In the genomic region with DNA sequence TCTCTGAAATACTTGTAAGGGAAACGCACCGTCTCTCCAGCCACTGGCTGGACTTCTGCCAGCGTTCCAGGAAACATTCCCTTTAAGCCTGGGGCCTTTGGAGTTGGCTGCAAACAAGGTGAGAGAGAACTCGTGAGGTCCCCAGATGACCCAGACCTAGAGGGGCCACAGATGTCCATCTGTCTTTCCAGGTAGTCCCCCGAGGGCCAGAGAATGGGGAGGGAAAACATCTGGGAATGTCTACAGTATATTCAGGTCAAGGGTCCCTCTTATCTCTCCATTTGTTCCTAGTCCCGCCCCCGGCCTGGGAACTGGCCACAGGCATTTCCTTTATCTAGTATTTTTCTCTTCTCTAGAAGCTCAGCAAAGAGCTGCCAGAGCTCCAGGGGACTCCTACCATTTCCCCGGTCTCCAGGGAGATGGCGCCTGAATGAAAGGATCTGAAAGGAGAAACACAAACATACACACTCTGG, we compare ENCODE assay signal across 8 mouse cellular contexts. TPM values are rescaled to one million over a fixed set of nuclear protein-coding genes. Genes with fewer than 3 reads are reported as not detected.
A peak's percentile ranks its signal among the peaks of the same experiment; 100 is the strongest.
DNase-seq lines count a peak whose midpoint lies in the region; ATAC-seq and TF ChIP-seq lines count a peak whose summit lies in the region.

No protein-coding gene starts in this region.

- no peak overlapping the region for H3K9ac ChIP-seq in neural tube, embryonic 11.5 days (ENCODE audit: low read length)
- no peak overlapping the region for H3K9ac ChIP-seq in forebrain, embryonic 15.5 days (replicated peaks)
- no peak overlapping the region for H3K9ac ChIP-seq in intestine, embryonic 14.5 days (ENCODE audit: low read length)
- no peak overlapping the region for H3K9ac ChIP-seq in liver, embryonic 14.5 days (replicated peaks)

- 56% methylated on average over 9 of the region's 9 CpGs for WGBS in neural tube, embryonic 11.5 days
- 44% methylated on average over 9 of the region's 9 CpGs for WGBS in forebrain, embryonic 15.5 days
- WGBS in intestine, embryonic 14.5 days: 31% methylated on average over 9 of the region's 9 CpGs
- 21% methylated on average over 9 of the region's 9 CpGs for WGBS in liver, embryonic 14.5 days (ENCODE audit: insufficient replicate concordance)

- H3K4me1 ChIP-seq in neural tube, embryonic 11.5 days (ENCODE audit: control insufficient read depth, insufficient read depth, low read length): no peaks in the 10 kb centered on the region
- 0 out of 2 replicates have a peak, but pooled peaks cover 5% of the 10 kb centered on the region for H3K4me1 ChIP-seq in forebrain, embryonic 15.5 days
- H3K4me1 ChIP-seq in intestine, embryonic 14.5 days (replicated peaks; ENCODE audit: control insufficient read depth, insufficient read depth, low read length): peaks cover 5% of the 10 kb centered on the region; the same call in 1 of the 2 replicates
- no peaks in the 10 kb centered on the region; a peak in 1 of 4 replicates for H3K4me1 ChIP-seq in liver, embryonic 14.5 days (replicated peaks; ENCODE audit: control insufficient read depth in 2 of 2, insufficient read depth in 2 of 2, low read length in 1 of 2)

- no peak for ATAC-seq in neural tube, embryonic 11.5 days (ENCODE audit: insufficient read depth, low FRiP score, low TSS enrichment)
- no peak for ATAC-seq in forebrain, embryonic 15.5 days (replicated peaks)
- no peak for ATAC-seq in intestine, embryonic 14.5 days (replicated peaks; ENCODE audit: low FRiP score, low TSS enrichment, low read depth)
- no peak for ATAC-seq in liver, embryonic 14.5 days (ENCODE audit: insufficient read depth)
- ATAC-seq in monocyte, adult 5-6 weeks (replicated peaks; ENCODE audit: insufficient number of reproducible peaks, low FRiP score, low TSS enrichment, poor library complexity, severe bottlenecking): no peak
- no peak for ATAC-seq in megakaryocyte-erythroid progenitor cell, adult 5-6 weeks (replicated peaks; ENCODE audit: low FRiP score, low TSS enrichment, poor library complexity, severe bottlenecking)

- no peak overlapping the region for H3K4me2 ChIP-seq in neural tube, embryonic 11.5 days (ENCODE audit: low read depth)
- no peak overlapping the region for H3K4me2 ChIP-seq in forebrain, embryonic 15.5 days (replicated peaks)
- peak overlapping the region; percentile 31 for H3K4me2 ChIP-seq in intestine, embryonic 14.5 days (ENCODE audit: low read length)
- peak overlapping the region; percentile 40 for H3K4me2 ChIP-seq in liver, embryonic 14.5 days (ENCODE audit: low read depth)

- no peaks in the 10 kb centered on the region for H3K27me3 ChIP-seq in neural tube, embryonic 11.5 days (ENCODE audit: control insufficient read depth, insufficient read depth, low read length)
- H3K27me3 ChIP-seq in forebrain, embryonic 15.5 days: no peaks in the 10 kb centered on the region
- H3K27me3 ChIP-seq in intestine, embryonic 14.5 days (replicated peaks; ENCODE audit: control insufficient read depth, insufficient read depth, low read length): no peaks in the 10 kb centered on the region
- H3K27me3 ChIP-seq in liver, embryonic 14.5 days (ENCODE audit: control insufficient read depth, insufficient read depth, low read length): no peaks in the 10 kb centered on the region

- TF ChIP-seq EP300 in liver, embryonic 14.5 days (IDR thresholded peaks at IDR 0.05; ENCODE audit: low read depth): no peak

- H3K4me3 ChIP-seq in neural tube, embryonic 11.5 days (ENCODE audit: low read depth, low read length): no peak overlapping the region
- H3K4me3 ChIP-seq in forebrain, embryonic 15.5 days: no peak overlapping the region
- no peak overlapping the region for H3K4me3 ChIP-seq in intestine, embryonic 14.5 days (ENCODE audit: low read depth, low read length)
- no peak overlapping the region for H3K4me3 ChIP-seq in liver, embryonic 14.5 days (ENCODE audit: insufficient read depth in 1 of 2, low read depth in 2 of 2, low read length in 2 of 2)

- H3K36me3 ChIP-seq in neural tube, embryonic 11.5 days (ENCODE audit: control insufficient read depth, insufficient read depth, low read length): no peaks in the 10 kb centered on the region
- H3K36me3 ChIP-seq in forebrain, embryonic 15.5 days: no peaks in the 10 kb centered on the region
- no peaks in the 10 kb centered on the region for H3K36me3 ChIP-seq in intestine, embryonic 14.5 days (ENCODE audit: control insufficient read depth, insufficient read depth, low read length)
- no peaks in the 10 kb centered on the region for H3K36me3 ChIP-seq in liver, embryonic 14.5 days (replicated peaks; ENCODE audit: control insufficient read depth, insufficient read depth, low read depth)

- H3K27ac ChIP-seq in neural tube, embryonic 11.5 days (ENCODE audit: low read depth, low read length): no peak overlapping the region
- peak overlapping the region; percentile 11; the same call in 1 of the 2 replicates for H3K27ac ChIP-seq in forebrain, embryonic 15.5 days (replicated peaks)
- no peak overlapping the region for H3K27ac ChIP-seq in intestine, embryonic 14.5 days (ENCODE audit: low read depth)
- no peak overlapping the region for H3K27ac ChIP-seq in liver, embryonic 14.5 days

- peak; percentile 20 for DNase-seq in neural tube, embryonic 11.5 days (ENCODE audit: low spot score)
- DNase-seq in neural tube, embryonic 10.5 days (ENCODE audit: extremely low spot score, low spot score): no peak
- DNase-seq in intestine, embryonic 14.5 days (ENCODE audit: low spot score): peak; percentile 56
- DNase-seq in liver, embryonic 14.5 days (ENCODE audit: low read depth in 3 of 3, low spot score in 3 of 3): no peak
- DNase-seq in right cerebral cortex, postnatal 14 days: peak; percentile 12

- no peak for TF ChIP-seq CTCF in liver, embryonic 14.5 days (IDR thresholded peaks at IDR 0.05; ENCODE audit: low read depth)

- H3K9me3 ChIP-seq in neural tube, embryonic 11.5 days (ENCODE audit: control insufficient read depth, low read length): no peaks in the 10 kb centered on the region
- no peaks in the 10 kb centered on the region for H3K9me3 ChIP-seq in forebrain, embryonic 15.5 days
- no peaks in the 10 kb centered on the region for H3K9me3 ChIP-seq in intestine, embryonic 14.5 days (ENCODE audit: control insufficient read depth, low read length)
- H3K9me3 ChIP-seq in liver, embryonic 14.5 days (ENCODE audit: control insufficient read depth, low read length): no peaks in the 10 kb centered on the region

RNA-seq across cellular contexts. Expression of a gene that starts 33.9 kb away (rescaled TPM):
- 33.3 and 36.9 TPM in 2 replicates for polyA plus RNA-seq in neural tube, embryonic 11.5 days (2014; fragmentation: Nextera tagmentation; extraction: Ambion mirVana)
- 33.9 and 34.7 TPM in 2 replicates for polyA plus RNA-seq in forebrain, embryonic 15.5 days (2015; fragmentation: Nextera tagmentation; extraction: Ambion mirVana)
- polyA plus RNA-seq in intestine, embryonic 14.5 days (2014; fragmentation: Nextera tagmentation; extraction: Ambion mirVana): 46.1 and 49.5 TPM in 2 replicates
- 1.2 and 1.5 TPM in 2 replicates for polyA plus RNA-seq in liver, embryonic 14.5 days (2012; rRNA removed)
- polyA plus RNA-seq in liver, embryonic 14.5 days (2014; fragmentation: Nextera tagmentation; extraction: Ambion mirVana): 4.0 and 6.1 TPM in 2 replicates
- total RNA-seq in monocyte, adult 5-6 weeks (2017): 41.8 to 78.8 TPM (median 72.4 TPM) in 3 replicates
- 3.5 and 6.9 TPM in 2 replicates for total RNA-seq in megakaryocyte-erythroid progenitor cell, adult 5-6 weeks (2014; fragmentation: Nextera tagmentation)
- 8.3 and 17.0 TPM in 2 replicates for total RNA-seq in megakaryocyte-erythroid progenitor cell, adult 5-6 weeks (2017)

Comparison
In these comparisons a context has a peak if more than half of its experiments do, and no peak if none do; other contexts are left out.
1. DNase-seq: peak in neural tube, embryonic 11.5 days (single experiment), intestine, embryonic 14.5 days (single experiment) and right cerebral cortex, postnatal 14 days (single experiment); none in neural tube, embryonic 10.5 days (single experiment) and liver, embryonic 14.5 days (0 of 3).
2. H3K4me2 ChIP-seq: peak in intestine, embryonic 14.5 days (single experiment) and liver, embryonic 14.5 days (single experiment); none in neural tube, embryonic 11.5 days (single experiment) and forebrain, embryonic 15.5 days (single experiment).